Mouse (Mus musculus): Measurements from ENCODE around the gene Mapk12.

The Mapk12 gene

GRCm38 (mm10) chr15:89092181-89092580 lies 48.3 kb downstream of the Mapk12 start:
- no peak for DNase-seq (ENCODE audit: low spot score)

GRCm38 (mm10) chr15:89090662-89091061 lies 49.8 kb downstream of the Mapk12 start:
- DNase-seq (ENCODE audit: low spot score), result no peak

GRCm38 (mm10) chr15:89089248-89090051 lies 51.1 kb downstream of the Mapk12 start:
- DNase-seq (ENCODE audit: low spot score), result no peak

GRCm38 (mm10) chr15:89088607-89089247 lies 51.8 kb downstream of the Mapk12 start, which contains the start of gene Selenoo:
Selenoo (plus strand) TSS chr15:89089084.
- DNase-seq (ENCODE audit: low spot score), result peak; percentile 78

GRCm38 (mm10) chr15:89084826-89085225 lies 55.7 kb downstream of the Mapk12 start:
- DNase-seq (ENCODE audit: low spot score), result no peak

GRCm38 (mm10) chr15:89083906-89084305 lies 56.6 kb downstream of the Mapk12 start:
- no peak for DNase-seq (ENCODE audit: low spot score)

Measured in ovary, postnatal 10 days (tissue).